Comparison of ENCODE assay signal across 8 mouse cellular contexts in the genomic region with DNA sequence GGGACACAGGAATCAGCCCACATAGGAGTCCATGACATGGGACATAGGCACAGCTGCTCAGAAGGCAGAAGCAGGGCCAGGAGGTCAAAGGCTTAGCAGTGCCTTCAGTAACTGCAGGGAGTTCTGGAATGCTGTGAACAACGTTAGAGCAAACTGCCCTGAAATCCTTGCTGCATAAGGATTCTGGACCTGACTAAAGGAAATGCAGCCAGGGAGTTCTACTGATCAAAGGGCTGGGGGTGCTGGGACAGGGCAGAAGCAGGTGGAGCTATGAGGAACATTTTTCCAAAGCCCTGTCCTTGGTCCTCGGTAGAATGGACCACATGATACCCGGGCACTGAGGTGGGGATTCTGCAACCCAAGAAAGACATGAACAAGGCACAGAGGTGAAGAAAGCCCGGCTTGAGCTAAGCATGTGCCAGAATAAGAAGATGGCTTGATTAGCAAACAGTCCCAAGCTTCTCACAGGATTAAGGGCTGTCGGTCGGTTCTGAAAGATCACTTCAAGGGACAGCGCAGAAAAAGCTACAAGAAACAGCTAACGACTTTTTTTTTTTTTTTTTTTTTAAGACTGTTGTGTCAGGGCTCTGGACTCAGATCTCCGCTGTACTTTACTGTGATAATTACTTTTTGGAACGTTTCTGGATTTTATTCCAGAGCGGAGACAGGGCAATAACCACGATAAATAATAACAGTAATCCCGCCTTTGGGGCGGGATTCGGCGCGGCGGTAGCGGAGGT. TPM values are rescaled to one million over a fixed set of nuclear protein-coding genes. Genes with fewer than 3 reads are reported as not detected.
DNase-seq lines count a peak whose midpoint lies in the region; ATAC-seq and TF ChIP-seq lines count a peak whose summit lies in the region.

No protein-coding gene starts in this region.

- 0 out of 2 replicates have a peak, but pooled peaks cover 3% of the 10 kb centered on the region for H3K4me1 ChIP-seq in forebrain, postnatal 0 days (ENCODE audit: insufficient read depth)

- WGBS in forebrain, postnatal 0 days, result under 1% methylated on average over 19 of the region's 19 CpGs

- no peak for DNase-seq in cerebellum, adult 11 months
- peak; percentile 31 for DNase-seq in adrenal gland, postnatal 14 days
- peak; percentile 13 for DNase-seq in forebrain, postnatal 0 days
- peak; percentile 42 for DNase-seq in kidney, postnatal 14 days
- DNase-seq in neural tube, embryonic 10.5 days (ENCODE audit: extremely low spot score, low spot score), result peak; percentile 29
- no peak for DNase-seq in natural killer cell, adult 2 months (ENCODE audit: low spot score in 2 of 2)

- H3K27me3 ChIP-seq in forebrain, postnatal 0 days (ENCODE audit: insufficient read depth, low read length), result no peaks in the 10 kb centered on the region

- no peaks in the 10 kb centered on the region for H3K36me3 ChIP-seq in forebrain, postnatal 0 days (ENCODE audit: insufficient read depth)

- H3K9me3 ChIP-seq in forebrain, postnatal 0 days (ENCODE audit: low read length), result 0 out of 2 replicates have a peak, but pooled peaks cover 8% of the 10 kb centered on the region

- H3K27ac ChIP-seq in forebrain, postnatal 0 days (ENCODE audit: low read depth, low read length), result peak overlapping the region; percentile 81; the same call in 1 of the 2 replicates

- H3K4me3 ChIP-seq in forebrain, postnatal 0 days (ENCODE audit: low read depth, low read length), result peak overlapping the region; percentile 66

- H3K4me2 ChIP-seq in forebrain, postnatal 0 days (ENCODE audit: low read depth), result peak overlapping the region; percentile 89

- no peak for TF ChIP-seq CTCF in forebrain, postnatal 0 days (IDR thresholded peaks at IDR 0.05; ENCODE audit: low read depth)

- 0 out of 2 replicates have a peak, but pooled peaks have one; percentile 8 for ATAC-seq in cerebellum, adult (ENCODE audit: insufficient number of reproducible peaks, low FRiP score, low TSS enrichment)
- ATAC-seq in forebrain, postnatal 0 days, result no peak
- no peak for ATAC-seq in activated CD4-positive, CD25-positive, alpha-beta regulatory T cell, adult 4 months

- peak overlapping the region; percentile 86 for H3K9ac ChIP-seq in forebrain, postnatal 0 days

RNA-seq across cellular contexts. Expression of a gene that starts 0.9 kb away (rescaled TPM):
- 13.7 and 14.0 TPM in 2 replicates for total RNA-seq in adrenal gland, postnatal 14 days (2021)
- 4.0 and 5.2 TPM in 2 replicates for total RNA-seq in forebrain, postnatal 0 days (2014; rRNA removed)
- 4.6 and 6.1 TPM in 2 replicates for polyA plus RNA-seq in forebrain, postnatal 0 days (2015; fragmentation: Nextera tagmentation; extraction: Ambion mirVana)
- polyA plus RNA-seq in activated CD4-positive, CD25-positive, alpha-beta regulatory T cell, adult 4 months (2017; shearing (Covaris generic)), result 1 to 10 TPM; 1.7 to 2.2 TPM

RNA-seq across cellular contexts. Expression of a gene that starts 56.3 kb away (rescaled TPM):
- total RNA-seq in adrenal gland, postnatal 14 days (2021), result 12.8 and 306 TPM in 2 replicates
- total RNA-seq in forebrain, postnatal 0 days (2014; rRNA removed), result not detected in 2 replicates
- not detected in 2 replicates for polyA plus RNA-seq in forebrain, postnatal 0 days (2015; fragmentation: Nextera tagmentation; extraction: Ambion mirVana)
- not detected for polyA plus RNA-seq in activated CD4-positive, CD25-positive, alpha-beta regulatory T cell, adult 4 months (2017; shearing (Covaris generic))

Comparison
In these comparisons a context has a peak if more than half of its experiments do, and no peak if none do; other contexts are left out.
1. DNase-seq: peak in adrenal gland, postnatal 14 days (single experiment), forebrain, postnatal 0 days (single experiment), kidney, postnatal 14 days (single experiment) and neural tube, embryonic 10.5 days (single experiment); none in cerebellum, adult 11 months (single experiment) and natural killer cell, adult 2 months (0 of 2).
2. RNA of a gene that starts 56.3 kb away (total RNA-seq): 12.8 to 306 TPM in adrenal gland, postnatal 14 days; not detected in forebrain, postnatal 0 days; every median in the first group is over 10 times any median in the second.